Mouse (Mus musculus): ENCODE results near the gene Prnp.

Gene Prnp

DNA sequence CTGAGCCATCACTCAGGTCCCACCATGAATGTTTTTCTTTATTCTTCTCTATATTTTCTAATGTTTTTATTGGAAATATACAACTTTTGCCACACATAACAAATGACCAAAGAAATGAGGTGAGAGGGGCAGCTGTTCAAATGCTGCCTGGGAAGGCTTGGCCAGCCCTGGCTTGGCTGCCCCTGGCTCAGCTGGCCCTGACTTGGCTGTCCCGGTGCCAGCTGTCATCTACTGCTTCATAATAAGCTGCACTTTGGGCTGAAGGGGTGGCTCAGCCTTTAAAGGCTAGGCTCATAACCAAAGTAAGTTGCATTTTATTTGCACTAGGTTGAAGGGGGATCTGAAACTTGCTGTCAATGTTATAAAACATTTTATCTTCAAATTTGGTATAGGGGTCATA, 2.9 kb upstream of the Prnp start:
- no peak for DNase-seq (ENCODE audit: low spot score in 2 of 2)

DNA sequence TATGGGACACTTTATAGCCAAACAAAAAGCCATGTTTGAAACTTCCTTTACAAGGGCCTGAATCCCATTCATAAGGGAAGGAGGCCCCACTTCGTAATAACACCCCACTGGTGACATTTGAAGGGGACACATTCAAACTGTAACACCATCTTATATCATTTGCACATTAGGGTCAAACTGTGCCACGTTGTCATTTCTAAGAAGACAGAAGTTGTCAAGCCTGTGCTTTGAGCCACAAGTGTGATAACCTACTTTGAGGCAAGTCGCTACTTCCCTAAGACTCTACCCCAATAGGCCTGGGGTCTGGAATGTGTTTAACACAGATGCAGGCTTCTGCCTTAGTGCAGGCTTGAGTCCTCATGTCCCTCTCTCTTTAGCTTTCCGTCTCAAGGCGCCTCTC, 2.4 kb upstream of the Prnp start:
- DNase-seq (ENCODE audit: low spot score in 2 of 2) = no peak

DNA sequence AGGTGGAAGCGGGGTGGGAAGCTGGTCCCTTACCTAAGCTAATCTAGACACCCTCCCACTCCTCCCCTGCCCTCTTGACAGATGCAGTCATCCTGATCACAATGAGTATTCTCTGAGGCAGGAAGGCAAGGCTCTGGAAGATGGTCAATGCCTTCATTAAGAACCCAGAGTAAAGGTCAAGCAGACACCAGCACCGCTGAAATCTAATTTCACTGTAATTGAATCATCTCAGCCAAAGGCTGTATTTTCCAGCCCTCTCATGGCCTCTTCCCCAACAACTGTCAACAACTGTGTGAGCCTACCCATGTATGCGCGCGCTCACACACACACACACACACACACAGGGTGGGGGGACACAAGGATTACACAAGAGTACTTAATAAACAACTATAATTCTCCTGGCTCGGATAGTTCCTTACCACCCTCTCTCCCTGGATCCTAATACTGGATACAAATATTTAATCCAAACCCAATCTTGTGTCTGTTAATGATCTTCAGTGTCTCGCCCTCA, 1.3 kb upstream of the Prnp start:
- DNase-seq (ENCODE audit: low spot score in 2 of 2) = no peak

DNA sequence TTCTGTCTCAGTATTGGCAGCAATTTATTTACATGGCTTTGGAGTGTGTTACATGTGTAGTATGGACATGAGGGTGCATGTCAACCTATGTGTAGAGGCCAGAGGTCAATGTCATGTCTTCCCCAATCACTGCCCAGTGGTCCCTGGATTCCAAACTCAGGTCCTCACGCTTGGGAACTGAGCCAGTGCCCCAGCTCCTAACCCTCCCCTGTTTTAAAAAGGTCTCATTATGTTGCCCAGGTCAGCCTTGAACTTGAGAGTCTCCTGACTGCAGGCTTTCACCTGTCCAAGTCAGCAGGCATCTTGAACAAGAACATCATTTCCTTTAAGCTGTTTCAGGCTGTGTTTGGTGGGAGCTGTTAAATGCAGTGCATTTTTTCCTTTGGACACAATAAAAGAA, 822 bp upstream of the Prnp start:
- no peak for DNase-seq (ENCODE audit: low spot score in 2 of 2)

DNA sequence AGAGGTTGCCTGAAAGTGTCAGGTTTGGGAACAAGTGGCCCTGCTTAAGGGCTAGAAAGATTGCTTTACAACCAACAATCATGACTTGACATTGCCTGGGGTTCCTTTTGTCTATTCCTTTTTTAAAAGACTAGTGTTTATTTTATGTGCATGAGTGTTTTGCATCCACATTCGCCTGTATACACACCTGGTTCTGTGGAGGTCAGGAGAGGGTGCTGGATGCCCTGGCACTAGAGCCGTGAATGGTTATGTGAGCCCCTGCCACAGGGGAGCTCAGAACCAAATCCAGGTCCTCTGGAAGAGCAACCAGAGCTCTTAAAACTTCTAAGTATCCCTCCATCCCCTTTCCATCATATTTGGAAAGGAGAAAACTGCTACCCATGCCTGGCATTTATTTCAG, 1.1 kb downstream of the Prnp start:
- DNase-seq (ENCODE audit: low spot score in 2 of 2) = no peak

DNA sequence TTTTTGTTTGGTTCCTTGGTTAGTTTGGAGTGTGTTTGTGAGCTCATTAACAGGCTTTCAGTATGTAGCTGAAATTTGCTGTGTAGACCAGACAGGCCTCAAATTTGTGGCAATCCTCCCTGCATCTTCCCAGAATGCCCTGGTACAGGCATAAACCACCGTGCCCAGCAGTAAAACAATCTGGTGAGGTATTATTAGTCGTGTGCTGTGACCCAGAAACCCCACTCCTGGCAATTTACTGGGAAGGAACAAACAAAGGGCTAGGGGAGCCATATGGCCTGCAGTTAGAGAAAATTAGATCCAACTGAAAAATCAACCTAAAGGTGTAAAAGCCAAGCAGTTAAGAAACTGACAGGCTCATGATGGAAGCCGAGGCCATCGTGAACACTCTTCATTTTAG, 1.6 kb downstream of the Prnp start:
- DNase-seq (ENCODE audit: low spot score in 2 of 2) = no peak

DNA sequence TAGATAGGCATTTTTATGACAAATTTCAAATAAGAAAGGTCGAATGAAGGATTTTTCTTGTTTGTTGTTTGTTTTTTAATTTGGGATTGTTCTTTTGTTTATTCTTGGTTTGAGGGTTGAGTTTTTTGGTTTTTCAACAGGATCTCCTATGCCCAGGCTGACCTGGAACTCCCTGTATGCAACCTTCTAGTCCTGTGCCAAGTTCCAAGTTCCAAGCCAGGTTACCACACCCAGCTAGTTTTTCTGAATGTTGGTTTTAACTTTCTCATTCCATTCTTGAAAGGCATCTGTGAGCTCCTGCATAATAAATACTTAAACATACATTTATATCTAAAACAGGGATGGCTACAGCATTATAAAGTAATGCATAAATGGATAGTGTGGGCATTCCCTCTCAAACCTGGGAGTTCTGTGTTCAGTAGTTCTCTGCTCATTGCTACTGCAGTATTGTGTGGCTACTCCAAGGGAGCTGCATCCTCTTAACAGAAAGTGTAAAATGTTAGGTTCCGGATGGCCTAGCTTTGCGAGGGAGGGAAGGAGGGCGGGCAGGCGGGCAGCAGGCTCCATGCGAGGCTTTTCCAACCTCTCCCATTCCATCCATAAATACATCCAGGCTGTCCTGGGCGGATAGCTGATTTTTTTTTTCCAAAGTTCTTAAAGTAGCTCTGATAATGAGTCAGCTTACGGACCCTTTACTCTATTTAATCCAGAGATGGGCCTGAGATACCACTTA, 3.0 kb downstream of the Prnp start:
- DNase-seq (ENCODE audit: low spot score in 2 of 2) = no peak

DNA sequence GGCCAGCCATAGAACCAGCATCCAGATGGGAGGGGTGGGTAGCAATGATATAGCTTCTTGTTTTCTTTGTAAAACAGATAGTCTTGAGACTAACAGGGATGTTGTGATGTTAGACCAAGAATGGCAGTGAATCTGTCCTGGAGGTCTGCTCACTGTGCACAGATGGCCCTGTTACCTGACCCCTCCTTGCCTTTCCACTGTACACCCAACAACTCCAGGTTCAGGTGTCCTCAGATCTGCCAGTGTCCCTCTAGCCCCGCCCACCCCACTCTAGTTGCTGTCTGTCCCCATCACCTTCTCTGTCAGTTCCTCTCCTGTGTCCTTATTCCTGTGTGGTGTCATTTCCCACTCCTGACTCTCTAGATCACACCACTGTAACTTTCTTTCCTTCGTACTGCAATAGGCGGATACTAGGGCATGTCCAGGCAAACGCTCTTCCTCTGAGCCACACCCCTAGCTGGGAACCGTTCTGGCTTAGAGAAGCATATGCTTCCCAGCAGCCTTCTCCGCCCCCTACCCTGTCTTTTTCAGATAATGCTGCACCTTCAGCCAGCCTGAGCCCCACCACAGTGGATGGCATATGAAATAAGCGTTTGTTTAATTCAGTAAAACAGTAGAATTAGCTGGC, 22.7 kb downstream of the Prnp start:
- DNase-seq (ENCODE audit: low spot score in 2 of 2) = no peak

DNA sequence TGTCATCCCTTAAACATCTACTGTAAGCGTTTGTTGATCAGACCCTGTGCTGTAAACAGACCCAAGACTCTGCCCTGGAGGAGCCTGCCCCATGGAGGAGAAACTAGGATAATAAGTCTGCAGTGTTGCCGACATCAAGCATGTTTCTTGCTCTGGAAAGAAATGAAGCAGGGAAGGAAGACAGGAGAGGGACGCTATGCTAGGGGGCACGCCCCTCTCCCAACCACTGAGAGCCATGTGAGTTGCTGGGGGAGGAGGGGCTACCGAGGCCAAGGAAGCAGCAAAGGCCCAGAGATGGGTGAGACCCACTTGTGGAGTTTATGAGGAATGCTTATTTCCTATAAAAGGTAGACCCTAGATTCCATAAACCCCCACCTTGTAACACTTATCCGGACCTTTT, 23.3 kb downstream of the Prnp start:
- DNase-seq (ENCODE audit: low spot score in 2 of 2) = no peak

DNA sequence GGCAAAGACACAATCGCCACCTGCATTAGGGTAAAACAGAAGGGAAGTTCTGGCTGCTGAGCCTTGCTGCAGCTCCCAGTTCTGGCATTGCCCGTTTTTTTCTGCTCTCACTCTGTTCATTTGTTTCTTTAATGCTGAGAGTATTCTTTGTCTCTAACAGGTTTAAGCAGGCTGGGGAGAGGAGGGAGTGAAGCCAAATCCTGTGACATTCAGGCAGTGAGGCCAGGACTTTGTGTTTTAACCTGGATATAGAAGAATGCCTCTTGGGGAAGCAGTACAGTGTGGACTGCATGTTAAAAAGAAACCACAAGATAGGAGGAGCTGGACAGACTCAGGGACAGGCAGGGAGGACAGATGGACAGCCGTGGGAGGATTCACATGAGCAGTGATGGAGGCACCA, 23.9 kb downstream of the Prnp start:
- DNase-seq (ENCODE audit: low spot score in 2 of 2) = no peak

DNA sequence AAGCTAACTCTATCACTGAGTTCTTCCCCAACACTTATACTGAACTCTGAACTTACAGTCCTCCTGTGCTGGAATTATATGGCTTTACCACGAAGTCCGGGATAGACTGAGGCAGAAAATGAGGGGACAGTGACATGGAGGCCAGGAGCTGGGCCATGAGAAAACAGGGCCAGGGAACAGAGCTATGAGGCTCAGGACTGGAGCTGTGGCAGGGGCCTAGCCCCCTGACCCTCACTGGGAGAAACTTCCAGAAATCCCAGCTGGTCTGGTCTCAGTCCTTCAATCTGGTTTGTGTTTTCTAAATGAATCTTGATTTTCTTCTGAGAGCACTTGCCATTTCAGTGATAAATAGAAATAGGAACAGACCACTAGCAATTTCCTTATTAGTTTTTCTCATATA, 24.5 kb downstream of the Prnp start:
- DNase-seq (ENCODE audit: low spot score in 2 of 2) = no peak

DNA sequence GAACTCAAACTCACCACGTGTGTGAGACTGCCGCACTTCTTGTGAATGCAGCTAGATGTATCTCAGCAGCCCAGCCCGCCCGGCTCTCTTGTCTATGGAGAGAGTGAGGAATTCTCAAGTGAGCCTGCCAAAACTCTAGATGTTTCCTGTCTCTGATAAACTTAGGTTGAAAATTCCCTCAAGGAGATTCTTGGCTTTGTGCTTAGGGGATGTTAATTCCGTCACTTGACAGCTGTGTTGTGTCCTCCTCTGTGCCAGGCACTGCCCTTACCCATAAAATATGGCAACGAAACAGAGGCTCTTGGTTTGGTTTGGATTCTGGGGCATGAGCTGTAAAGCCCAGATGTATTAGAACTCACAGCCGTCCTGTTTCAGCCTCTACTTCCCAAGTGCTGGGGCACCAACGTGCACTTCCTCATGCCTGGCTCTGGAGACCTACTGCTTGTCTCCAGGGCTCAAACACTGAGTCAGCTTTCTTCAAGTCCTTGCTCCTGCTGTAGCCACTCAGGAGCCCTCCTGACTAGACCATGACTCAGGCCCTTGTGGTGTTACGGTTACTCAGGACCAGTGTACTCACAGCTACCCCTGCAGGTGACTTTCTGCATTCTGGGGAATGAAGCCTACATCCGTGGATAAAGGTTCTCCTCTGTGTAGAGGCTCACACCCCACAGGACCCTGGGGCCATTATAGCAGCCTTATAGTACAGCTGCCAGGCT, 25.8 kb downstream of the Prnp start:
- DNase-seq (ENCODE audit: low spot score in 2 of 2) = no peak

DNA sequence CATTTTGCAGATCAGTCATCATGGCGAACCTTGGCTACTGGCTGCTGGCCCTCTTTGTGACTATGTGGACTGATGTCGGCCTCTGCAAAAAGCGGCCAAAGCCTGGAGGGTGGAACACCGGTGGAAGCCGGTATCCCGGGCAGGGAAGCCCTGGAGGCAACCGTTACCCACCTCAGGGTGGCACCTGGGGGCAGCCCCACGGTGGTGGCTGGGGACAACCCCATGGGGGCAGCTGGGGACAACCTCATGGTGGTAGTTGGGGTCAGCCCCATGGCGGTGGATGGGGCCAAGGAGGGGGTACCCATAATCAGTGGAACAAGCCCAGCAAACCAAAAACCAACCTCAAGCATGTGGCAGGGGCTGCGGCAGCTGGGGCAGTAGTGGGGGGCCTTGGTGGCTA, 26.7 kb downstream of the Prnp start:
- DNase-seq (ENCODE audit: low spot score in 2 of 2) = no peak

DNA sequence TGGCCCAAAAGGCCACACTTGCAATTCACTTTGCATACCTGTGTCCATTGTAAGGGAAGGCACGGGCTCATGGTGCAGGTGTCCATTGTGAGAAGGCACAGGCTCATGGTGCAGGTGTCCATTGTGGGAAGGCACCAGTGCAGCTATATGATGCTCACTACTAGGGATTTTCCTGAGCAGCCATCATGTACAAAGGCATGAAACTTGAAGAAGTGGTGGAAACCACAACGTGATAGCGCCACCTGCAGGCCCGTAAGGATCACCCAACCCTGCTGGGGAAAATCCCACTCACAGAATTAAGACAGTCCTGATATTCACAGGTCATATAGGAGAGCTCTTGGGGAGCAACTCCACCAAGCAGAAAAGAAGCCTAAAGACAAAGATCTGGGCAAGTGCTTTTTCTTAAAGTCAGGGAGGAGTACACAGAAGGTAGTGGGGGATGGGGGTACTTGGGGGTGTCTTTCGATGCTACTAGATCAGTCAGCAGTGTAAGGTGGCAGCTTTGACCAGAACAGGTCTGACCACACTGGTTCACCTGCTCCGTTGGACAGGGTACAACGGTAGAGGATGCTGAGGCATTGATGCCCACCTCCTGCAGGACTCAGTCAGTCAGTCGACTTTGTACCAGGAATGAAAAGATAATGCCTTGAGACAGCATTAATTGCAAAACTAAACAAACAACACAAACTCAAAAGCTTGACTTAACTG, 29.8 kb downstream of the Prnp start:
- DNase-seq (ENCODE audit: low spot score in 2 of 2) = peak in 1 of 2 experiments; percentile 50

DNA sequence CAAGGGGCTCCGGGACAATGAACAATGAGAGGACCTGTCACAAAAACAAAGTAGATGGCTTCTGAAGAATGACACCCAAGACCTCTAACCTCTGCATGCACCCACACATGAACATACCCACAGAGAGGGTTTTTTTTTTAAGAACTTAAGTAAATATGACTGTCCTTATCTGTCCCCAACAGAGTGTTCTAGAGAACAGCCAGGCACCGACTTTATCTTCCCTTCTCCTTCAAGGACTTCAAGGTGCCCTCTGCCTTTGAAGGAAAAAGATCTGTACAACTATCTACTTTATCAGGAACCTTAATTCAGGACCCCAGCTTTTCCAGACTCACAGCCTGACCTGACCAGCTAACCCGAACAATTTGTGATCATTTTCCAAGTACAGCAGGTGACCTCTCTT, 30.8 kb downstream of the Prnp start:
- DNase-seq (ENCODE audit: low spot score in 2 of 2) = peak in 1 of 2 experiments; percentile 1

DNA sequence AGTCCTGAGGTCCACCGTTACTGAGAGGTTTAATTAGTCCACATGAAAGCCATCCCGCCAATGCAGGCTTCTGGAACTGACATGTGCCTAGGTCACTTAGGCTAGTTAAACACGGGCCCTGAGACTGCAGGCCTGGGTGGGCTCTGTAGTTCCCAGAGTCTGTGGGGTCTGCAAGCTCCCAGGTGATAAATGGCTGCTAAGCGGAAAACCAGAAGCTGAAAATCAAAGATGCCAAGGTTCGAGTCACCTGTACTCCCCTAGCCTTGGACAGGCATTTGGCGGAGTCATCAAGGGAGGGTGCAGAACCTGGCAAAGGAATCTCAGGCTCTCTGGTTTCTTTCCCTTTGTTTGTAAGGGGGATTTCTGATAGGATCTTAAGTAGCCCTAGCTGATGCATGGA, 31.8 kb downstream of the Prnp start:
- no peak for DNase-seq (ENCODE audit: low spot score in 2 of 2)

DNA sequence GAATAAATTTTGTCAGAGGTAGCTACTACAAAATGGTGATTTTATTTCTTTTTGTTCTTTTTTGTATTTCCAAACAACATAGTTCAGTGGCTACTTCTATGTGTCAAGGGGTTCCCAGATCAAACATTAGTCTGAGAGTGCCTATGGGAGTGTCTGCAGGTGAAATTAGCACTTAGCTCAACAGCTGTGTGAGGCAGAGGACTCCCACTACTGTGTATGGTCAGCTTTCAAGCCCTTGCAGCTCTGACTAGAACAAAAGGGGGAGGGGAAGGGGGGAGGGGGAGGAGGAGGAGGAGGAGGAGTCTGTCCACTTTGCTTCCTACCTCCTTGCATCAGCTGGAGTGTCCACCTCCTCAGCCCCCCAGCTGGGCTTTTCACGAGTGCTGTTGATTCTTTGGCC, 34.6 kb downstream of the Prnp start:
- DNase-seq (ENCODE audit: low spot score in 2 of 2) = no peak

DNA sequence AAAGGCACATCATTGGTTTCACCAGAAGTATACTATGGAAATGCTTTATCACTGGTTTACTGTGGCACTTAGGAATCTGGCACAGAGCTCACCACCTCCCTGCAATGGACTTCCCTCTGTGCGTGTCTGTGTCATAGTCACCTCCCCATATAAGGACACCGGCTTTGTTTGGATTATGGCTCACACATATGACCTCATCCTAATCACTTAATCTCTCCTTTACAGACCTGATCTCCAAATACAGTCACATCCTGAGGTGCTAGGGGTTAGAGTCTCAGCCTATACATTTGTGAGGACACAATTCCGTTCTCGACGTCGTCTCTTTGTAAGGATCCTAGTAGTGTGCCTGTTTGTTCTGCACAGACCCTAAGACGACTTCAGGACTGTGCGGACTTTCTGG, 35.5 kb downstream of the Prnp start:
- DNase-seq (ENCODE audit: low spot score in 2 of 2) = no peak

DNA sequence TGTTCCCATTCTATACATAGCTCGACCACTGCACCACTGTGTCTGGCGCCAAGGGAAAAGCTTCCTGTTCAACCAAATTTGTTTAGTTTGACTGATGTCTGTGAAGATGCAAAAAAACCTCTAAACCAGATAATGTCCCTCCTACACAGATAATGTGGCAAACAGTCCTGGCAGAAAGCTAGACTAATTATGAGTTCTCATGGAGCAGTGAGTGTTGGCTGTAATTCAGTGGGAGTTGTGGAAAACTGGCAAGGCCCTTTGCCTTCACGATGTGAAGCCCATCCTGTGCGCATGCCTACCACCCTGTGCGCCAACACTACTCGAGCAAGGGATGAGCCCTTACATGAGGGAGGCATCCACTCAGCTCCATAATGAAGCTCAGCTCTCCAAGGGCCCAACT, 36.0 kb downstream of the Prnp start:
- DNase-seq (ENCODE audit: low spot score in 2 of 2) = peak in 1 of 2 experiments; percentile 0

DNA sequence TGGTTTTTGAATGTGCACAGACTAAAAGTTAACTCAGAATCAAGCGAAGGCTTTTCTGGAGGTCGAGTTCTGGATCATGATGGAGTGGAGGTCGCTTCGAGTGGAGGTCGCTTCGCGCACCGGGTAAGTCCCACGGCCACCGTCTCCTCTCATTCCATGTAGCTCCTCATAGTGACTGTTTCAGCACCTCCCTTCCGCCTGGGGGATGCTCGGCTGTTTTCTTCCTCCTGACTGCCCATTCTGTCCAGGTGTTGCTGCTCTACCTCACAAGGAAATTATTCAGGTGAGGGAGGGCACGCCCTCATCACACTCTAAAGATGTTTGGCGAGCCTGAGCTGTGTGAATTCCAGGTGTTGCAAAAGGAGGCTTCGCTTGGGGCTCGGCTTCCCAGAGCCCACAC, 36.6 kb downstream of the Prnp start:
- DNase-seq (ENCODE audit: low spot score in 2 of 2) = peak in 1 of 2 experiments; percentile 0

DNA sequence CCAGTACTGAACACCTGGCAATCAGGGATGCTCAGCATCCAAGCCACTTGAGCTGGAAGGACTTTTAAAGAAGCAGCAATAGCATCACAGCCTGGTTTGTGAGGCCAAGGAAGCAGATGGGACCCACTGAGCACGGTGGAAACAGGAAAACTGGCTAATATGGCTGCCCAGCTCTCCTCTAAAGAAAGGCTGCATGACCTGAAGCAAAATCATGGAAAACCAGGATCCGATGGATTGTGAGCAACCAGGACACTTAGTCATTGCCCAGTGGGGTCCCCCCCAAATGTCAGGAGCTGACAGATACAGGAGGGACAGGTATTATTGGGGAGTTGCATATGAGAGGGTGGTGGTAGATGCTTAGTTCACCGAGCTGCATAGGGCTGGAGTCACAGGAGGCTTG, 38.4 kb downstream of the Prnp start:
- peak in 1 of 2 experiments; percentile 0 for DNase-seq (ENCODE audit: low spot score in 2 of 2)

DNA sequence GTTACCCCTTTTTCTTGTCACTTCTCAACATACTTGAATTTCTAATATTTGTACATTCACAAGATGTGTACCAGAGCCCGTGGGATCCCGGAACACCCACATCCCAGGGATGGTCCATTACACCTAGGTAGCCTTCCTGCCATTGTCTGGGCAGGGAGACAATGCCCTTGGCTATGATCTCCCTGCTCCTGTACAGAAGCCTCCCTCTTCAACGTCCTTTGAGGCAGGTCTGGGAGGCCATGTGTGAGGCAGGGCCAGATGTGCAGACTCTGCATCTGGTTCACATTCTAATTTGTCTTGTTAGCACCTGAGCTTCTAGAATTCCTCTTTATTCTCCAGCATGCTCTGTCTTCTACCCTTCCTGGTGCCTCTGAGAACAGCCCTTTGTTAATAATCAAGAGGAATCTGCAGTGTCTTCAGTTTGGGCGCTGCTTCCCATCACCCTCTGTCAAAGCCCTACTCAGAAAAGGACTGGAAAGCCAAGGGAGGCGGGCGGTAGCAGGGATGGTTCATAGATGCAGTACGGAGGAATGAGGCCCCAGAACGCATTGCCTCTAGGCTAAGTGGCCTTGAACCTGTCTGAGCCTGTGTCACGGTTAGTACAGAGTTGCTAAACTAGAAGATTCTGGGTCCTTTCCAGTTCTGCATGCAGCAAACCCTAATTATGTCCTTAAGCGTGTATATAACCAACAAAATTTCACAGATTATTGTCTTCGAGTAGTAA, 39.4 kb downstream of the Prnp start:
- no peak for DNase-seq (ENCODE audit: low spot score in 2 of 2)

All from right cerebral cortex, postnatal 36 days (tissue).